Mouse (Mus musculus) liver, adult (tissue): ENCODE measurements around the gene Ddr1.

Source experiments
- GATA4 ChIP-seq: IDR thresholded peaks from 2 replicates; pipeline ENCODE4 v1.6.1; 2014; ENCODE audit warnings: mild to moderate bottlenecking, low read length; ENCODE audit not compliant: insufficient replicate concordance

The Ddr1 gene

DNA sequence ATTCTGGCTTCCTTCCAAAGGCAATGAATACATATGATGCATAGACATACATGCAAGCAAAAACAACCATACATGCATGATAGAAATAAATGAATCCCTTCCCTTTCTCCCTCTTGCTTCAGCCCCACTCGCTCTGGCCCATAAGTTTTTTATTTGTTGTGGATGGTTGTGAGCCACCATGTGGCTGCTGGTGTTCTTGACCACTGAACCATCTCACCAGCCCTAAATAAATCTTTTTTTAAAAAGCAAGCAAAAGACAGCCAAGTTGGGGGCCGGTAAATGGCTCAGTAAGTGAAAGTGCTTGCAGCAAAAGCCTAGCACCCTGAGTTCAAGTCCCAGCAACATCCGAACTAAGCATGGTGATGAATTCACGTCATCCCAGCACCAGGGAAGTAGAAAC lies 24.4 kb upstream of the Ddr1 start:
- TF ChIP-seq GATA4 = no peak

DNA sequence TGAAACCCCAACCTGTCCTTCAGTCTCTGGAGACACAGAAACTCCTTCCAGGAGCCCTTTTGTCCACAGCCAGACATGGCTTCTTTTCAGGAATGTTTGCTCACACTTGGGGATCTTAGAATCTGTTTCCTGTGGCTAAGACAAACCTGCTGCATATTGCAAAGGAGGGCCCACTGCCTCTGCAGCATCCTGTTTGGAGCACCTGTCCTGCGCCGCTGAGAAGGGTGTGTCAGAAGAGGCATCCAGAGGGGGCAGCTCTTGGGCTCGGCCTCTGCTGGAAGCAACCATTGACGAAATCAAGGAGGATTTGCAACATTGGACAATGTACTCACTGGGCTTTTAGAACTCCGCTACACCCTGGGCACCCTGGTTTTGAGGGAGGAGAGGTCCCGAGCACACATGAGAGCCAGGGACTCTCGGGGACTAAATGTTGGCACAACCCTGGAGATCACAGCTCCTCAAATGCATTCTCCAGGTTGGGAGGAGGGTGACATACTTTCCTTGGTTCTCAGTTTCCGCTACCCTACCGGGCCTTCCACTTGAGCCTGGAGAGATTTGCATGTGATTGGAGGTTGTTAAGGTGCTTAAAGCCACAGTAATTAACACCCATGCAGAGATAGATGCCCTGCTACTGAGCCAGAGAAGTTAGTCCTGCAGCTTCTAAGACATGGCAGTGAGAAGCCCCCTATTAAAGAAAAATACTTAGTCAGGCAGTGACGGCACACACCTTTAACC lies 23.2 kb upstream of the Ddr1 start:
- TF ChIP-seq GATA4 = no peak

DNA sequence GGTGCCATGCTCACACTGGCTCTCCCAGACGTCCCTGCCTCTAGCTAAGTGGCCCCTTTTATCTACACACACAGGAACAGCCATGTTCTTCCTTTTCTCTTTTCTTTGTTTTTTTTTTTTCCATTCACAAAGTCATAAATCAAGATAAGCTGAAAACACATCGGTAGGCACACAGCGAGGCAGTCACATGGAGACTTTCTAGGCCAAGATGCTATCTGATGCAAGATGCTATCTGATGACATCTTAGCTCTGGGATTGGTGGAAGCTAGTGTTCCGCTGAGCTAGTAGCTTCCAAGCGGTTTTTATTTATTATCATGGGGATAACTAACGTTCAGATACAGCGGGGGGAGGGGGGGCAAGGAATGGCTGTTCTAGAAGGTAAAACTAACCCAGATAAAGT lies 22.6 kb upstream of the Ddr1 start:
- no peak for TF ChIP-seq GATA4

DNA sequence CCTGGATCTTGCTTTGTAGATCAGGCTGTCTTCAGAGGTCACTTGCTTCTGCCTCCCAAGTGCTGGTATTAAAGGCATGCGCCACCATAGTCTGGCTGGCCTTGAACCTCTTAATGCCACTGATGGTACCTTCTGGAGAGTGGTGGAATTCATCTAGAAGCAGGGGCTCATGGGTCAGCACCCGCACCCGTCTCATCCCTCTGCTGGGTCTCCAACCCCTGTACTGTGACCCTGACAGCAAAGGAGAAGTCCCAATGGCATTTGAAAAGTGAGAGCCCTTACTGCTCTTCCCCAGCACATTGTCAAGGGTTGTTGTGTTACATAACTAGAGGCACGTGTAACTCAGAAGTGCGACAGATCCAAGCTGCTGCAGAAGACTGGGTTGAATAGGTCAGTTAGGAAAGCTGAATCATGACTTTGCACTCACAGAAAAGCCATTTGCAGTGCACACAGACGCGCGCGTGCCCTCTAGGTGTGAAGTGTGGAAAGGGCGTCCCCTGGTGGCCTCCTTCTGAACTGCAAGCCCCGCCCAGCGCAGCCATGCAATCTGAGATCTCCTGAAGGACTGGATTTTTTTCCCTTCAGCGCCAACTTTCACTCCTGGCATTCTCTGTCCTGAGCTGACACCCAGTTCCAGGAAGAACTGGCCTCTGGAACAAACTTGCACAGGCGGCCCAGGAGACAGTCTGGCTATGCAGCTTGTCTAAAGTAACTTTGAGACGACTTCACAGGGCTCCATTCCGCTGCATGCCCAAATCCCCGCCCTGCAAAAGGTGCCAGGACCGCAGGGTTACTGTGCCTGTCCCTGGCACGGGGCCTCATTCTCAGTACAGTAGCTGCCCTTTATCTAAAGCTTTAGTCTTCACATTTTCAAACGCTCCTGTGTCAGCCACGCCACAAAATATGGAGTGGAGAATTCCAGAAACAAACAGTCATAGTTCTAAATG lies 21.1 kb upstream of the Ddr1 start:
- no peak for TF ChIP-seq GATA4

DNA sequence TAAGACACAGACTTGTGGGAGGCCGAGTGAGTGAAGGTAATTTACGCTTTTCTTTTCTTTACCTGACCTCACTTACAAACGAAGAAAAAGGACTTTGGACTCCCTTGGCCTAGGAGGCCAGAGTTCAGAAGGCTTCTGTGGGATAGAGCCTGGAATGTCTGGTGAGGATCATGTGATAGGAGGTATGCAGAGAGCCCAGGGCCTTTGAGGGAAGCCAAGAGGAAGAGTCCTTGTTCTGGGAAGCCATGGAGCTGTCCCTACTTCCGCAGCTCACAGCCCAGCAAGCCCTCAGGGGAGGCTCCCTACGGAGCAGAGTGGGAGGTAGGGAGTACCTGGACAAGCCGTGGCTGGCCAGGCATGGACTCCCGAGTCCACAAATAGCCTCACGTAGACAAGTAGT lies 17.3 kb upstream of the Ddr1 start:
- no peak for TF ChIP-seq GATA4

DNA sequence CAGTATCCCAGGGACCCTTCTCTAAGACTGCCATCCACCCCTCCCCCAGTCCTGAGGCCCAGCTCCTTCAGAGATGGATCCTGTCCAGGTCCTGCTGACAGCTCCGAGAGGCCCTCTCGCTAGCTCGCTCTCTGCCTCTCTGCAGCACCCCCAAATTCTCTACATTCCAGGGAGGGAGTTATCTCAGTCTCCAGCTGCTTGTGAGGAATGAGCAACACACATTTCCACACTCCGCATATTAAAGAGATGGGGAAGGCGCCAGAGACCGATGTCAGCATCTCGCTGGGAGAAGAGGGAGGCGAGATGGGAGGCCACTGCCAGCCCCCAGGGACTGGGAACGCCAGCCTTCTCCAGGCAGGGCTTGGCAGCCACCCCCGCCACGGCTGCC lies 15.9 kb upstream of the Ddr1 start:
- TF ChIP-seq GATA4 = no peak

DNA sequence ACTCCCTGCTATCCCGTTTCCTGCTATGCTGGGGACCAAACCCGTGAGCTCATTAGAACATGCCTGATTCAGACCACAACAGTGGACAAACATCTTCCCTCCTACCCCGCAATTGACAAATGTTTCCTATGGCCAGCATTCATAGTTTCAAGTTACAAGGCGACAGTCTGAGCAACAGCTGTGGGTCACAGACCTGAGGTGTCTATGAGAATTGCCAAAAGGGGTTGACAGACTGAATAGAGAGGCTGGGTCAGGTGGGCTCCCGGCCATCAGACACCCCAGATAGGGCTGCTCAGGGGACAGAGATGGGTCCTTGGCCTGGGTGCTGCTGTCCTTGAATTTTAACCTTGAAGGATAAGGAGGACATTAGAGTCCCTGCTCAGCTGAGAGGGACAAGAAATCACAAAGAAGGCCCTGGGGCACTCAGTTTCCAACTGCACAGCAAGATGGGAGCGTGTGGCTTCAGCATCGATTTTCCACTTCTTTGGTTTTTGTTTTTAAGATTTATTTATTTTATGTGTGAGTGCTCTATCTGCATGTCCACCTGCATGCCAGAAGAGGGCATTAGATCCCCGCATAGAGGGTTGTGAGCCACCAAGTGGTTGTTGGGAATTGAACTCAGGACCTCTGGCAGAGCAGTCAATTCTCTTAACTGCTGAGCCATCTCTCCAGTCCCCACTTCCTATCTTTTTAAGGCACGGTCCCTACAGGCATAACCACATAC lies 15.4 kb upstream of the Ddr1 start:
- no peak for TF ChIP-seq GATA4

DNA sequence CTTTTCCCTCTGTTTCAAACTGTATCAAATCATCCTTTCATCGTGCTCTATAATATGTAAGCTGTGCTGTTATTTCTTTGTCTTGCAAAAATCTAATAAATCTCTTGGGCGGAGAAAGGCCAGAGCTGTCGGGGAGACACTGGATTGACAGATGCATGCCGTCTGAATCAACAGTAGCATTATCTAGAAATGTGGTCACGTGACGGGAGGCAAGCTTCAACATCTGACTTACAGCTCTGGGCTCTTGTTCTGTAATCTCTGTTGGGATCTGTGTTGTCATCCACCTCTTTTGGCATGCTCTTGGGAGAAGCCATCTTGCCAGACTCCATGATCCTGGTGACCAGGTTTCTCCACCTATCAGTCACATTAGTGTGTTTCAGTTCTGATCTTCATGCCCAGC lies 12.7 kb upstream of the Ddr1 start:
- TF ChIP-seq GATA4 = no peak

DNA sequence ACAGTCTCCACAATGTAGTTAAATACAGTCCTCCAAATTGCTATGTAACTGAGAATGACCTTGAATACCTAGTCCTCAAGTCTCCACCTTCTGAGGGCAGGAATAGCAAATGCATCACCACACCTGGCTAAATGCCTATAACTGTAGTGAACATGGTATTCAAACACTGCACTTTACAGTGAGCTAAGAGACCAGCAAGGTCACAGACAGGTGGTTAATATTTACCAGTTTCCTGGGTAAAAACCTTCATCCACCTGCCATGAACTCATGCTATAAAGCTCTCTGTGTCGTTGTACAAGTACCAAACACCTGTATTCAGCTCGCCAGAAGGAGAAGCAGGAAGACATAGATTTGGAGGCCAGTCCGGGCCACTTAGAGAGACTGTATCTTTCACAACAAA lies 11.7 kb upstream of the Ddr1 start:
- no peak for TF ChIP-seq GATA4

DNA sequence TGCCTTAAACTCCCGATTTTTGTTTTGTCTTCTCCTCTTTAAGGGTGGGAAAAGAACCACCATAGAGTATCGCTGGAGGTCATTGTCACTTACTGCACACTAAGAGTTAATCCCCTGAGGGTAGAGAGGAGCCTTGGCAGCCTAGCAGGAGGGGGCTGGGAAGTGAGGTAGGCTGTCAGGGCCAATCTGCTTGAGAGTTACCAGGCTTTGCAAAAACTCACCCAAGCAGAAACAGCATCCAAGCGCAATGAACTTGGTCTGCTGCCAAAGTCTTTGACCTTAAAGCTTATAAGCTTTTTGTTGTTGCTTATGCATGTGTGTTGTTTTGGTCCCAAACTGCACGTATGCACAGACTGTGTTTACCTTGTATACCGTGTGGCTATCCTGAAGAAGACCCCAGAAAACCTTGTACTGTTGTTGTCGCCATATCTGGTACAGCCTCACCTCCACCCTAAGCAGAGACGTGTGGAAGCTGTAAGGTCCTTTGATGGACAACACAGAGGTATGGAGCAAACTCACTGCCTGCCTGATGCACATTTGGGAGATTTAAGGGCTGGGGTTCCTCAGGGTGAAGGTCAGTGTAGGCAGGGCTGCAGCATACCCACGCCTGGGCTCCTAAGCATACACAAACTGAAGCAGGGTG lies 6.4 kb upstream of the Ddr1 start:
- TF ChIP-seq GATA4 = no peak

DNA sequence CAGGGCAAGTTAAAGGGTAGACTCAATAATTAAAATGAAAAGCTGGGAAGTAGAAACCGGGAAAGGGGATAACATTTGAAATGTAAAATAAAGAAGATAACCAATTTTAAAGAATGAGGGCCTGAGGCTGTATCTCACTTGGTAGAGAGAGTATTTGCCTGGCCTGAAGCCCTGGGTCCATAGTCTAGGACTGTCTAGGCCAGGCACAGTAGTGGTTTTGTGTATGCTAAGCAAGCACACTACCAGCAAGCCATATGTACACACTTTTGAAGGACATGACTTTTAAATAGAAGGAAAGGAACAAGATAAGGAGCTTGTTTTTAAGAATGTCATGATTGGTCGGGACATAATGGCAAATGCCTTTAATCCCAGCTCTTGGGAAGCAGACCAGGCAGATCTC lies 4.2 kb upstream of the Ddr1 start:
- no peak for TF ChIP-seq GATA4

DNA sequence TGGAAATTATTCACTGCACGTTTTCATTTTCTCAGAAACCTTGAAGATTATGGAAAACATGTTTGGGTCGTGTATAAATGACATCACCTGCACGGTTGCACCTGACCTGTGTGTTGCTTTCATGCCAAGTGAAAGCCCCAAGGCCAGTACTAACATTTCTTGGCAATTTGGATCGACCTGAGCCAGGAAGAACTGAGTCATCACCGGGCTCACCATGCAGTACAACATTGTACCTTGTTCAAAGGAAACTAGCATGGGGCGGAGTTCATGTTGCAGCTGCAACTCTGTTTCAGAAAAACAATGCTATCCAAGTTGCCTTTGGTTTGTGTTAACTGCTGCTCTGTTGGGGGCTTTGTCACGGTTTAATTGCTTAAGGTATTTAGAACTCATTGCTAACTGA lies 3.5 kb upstream of the Ddr1 start:
- no peak for TF ChIP-seq GATA4

DNA sequence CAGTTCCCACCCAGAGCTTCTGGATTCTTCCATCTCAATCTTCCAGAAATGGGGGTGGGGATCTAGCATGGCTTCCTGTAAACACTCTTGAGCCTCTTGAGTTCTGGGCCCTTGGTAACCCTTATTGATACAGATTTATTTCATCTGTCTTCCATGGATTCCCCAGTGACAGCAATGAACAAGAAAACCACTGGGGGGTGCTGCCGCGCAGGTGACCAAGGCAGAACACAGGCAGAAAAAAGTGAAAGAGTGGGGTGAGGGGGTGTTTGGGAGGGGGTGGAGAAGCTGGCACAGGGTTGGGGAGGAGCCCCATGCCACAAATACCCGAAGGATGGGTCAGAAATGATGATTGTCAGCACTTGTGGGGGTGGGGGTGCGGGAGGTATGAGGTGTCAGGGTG lies 1.4 kb upstream of the Ddr1 start:
- no peak for TF ChIP-seq GATA4

DNA sequence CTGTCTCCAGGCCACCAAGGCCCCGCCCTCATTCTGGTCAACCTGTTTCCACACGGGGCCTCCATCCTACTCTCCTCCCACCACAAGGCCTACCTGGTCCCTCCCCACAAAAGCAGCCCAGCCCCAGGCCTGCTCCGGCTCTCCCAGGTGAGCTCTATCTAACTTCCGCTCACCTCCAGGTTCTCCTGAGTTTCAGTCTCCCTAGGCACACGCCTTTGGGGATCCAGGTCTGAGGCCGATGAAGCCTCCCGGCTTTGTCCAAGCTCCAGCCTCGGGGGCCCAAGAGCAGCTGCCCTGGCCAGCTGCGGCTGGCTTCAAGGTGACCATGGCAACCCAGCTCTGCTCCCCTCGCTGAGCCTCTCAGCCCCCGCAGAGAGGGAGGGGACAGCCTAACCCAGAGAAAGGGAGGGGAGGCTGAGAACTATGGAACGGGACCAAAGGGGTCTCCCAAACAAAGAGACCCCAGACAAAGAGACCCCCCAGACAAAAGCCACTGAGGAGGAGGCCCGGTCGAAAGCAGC lies 610 bp downstream of the Ddr1 start:
- no peak for TF ChIP-seq GATA4

DNA sequence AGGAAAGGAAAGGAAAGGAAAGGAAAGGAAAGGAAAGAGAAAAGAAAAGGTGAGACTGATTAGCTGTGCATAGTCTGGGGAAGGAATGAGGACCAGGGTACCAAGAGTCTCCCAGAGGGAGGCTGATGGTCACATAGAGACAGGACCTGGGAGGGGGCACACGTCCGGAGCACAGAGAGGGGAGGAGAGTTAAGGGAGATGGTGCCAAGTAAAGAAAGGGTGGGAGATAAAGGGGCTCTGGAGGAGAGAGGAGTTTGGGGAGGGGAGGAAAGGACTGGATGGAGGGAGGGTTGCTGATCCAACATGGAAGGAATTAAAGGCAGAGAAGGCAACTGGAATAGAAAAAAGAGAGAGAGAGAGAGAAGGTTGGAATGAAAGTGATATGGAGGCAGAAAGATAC lies 1.4 kb downstream of the Ddr1 start:
- TF ChIP-seq GATA4 = no peak
